Mouse (Mus musculus) kidney, postnatal 0 days (tissue): ENCODE measurements at regions not wholly inside any gene's neighbourhood (a gene's known extent, or its start where the extent isn't known, plus 50 kb on each side); places are given as distances from the start of the nearest gene placed in this dataset.

Experiments used
- ATAC-seq: fragments of 200-750 bp; cut with Nextera tagmentation; replicated peaks from 2 replicates; pipeline ENCODE4 v1.8.0; 2017; ENCODE audit warnings: low read depth, moderate number of reproducible peaks, moderate TSS enrichment, moderate library complexity; ENCODE audit not compliant: low FRiP score
- DNase-seq: peaks from one replicate; pipeline ENCODE4 v3.0.0-alpha.2; 2016; ENCODE audit warnings: low spot score
- H3K27ac ChIP-seq: fragments of 300-500 bp; sonication (generic); 2 replicates; pipeline ENCODE4 v1.5.1; 2014; ENCODE audit warnings: mild to moderate bottlenecking
- H3K27me3 ChIP-seq: fragments of 300-500 bp; sonication (generic); 2 replicates; pipeline ENCODE4 v1.6.1; 2014; ENCODE audit warnings: low read length, mixed read lengths; ENCODE audit not compliant: insufficient read depth
- H3K36me3 ChIP-seq: fragments of 300-500 bp; sonication (generic); 2 replicates; pipeline ENCODE4 v1.6.1; 2014; ENCODE audit warnings: low read length, mixed read lengths; ENCODE audit not compliant: insufficient read depth
- H3K4me1 ChIP-seq: fragments of 300-500 bp; sonication (generic); replicated peaks from 2 replicates; pipeline ENCODE4 v1.6.1; 2014; ENCODE audit warnings: antibody characterized with exemption, low read length, mixed read lengths; ENCODE audit not compliant: insufficient read depth
- H3K4me2 ChIP-seq: fragments of 300-500 bp; sonication (generic); 2 replicates; pipeline ENCODE4 v1.6.1; 2014; ENCODE audit warnings: mild to moderate bottlenecking, low read length, moderate library complexity, mixed read lengths
- H3K4me3 ChIP-seq: fragments of 300-500 bp; sonication (generic); replicated peaks from 2 replicates; pipeline ENCODE4 v1.5.1; 2014; ENCODE audit warnings: low read depth, low read length
- H3K9ac ChIP-seq: fragments of 300-500 bp; sonication (generic); 2 replicates; pipeline ENCODE4 v1.6.1; 2014; ENCODE audit warnings: low read depth, low read length
- H3K9me3 ChIP-seq: fragments of 300-500 bp; sonication (generic); replicated peaks from 2 replicates; pipeline ENCODE4 v1.6.1; 2016; ENCODE audit warnings: low read length, inconsistent platforms, mixed read lengths
- CTCF ChIP-seq: IDR thresholded peaks from 2 replicates; pipeline ENCODE4 v1.5.1; 2016; ENCODE audit warnings: antibody characterized with exemption, low read depth, mild to moderate bottlenecking, moderate library complexity
- WGBS: fragments of 180-500 bp; shearing (Covaris S2); extraction: QIAGEN DNeasy Blood & Tissue Kit; methylation state at CpG from one replicate; pipeline ENCODE4 v1.1.7; 2014; 5-methylcytosine and 5-hydroxymethylcytosine counted together

DNA sequence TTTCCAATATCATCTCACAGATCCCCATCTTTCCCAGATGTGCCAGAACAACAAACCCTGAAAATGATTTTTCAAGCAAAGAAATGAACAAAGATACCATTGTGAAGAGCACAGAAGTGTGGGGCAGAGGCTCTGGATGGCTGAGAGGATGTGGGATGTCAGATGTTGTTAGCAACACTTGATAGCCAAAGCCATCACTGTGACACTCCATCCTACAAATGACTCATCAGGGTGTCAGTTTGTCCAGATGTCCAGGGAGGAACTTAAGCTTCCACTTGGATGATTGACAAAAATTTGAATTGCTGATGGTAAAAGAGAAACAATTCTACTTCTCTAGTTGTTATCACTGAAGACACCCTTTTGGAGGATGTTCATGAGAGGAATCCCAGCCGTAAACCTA is 155.8 kb upstream of the Rad23b start:
- 95% methylated on average over 1 of the region's 1 CpGs for WGBS
- Histone ChIP-seq H3K9me3 (no peaks in the 10 kb centered on the region), H3K9ac (no peak overlapping the region), H3K36me3 (no peaks in the 10 kb centered on the region), H3K4me2 (no peak overlapping the region), H3K27me3 (no peaks in the 10 kb centered on the region), H3K4me3 (no peak overlapping the region), H3K4me1 (no peaks in the 10 kb centered on the region), H3K27ac (no peak overlapping the region)
- DNase-seq, result no peak
- TF ChIP-seq CTCF, result no peak
- ATAC-seq, result no peak

DNA sequence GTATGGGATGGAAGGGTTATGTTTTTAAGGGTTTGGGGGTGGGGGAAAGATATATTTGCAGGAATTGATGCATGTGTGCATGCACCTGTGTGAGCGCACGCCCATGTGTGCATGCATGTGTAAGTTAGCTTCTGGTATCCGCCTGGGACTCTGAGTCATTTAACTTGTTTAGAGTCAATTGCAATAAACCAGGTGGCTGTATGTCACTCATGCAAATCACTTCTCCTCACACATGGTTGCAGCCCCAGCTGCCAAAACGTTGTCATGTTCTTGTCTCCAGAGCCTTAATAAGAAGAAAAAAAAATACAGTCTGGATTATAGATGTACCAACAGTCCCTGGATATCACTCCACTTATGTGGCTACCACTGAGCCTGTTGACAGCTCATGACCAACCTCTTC is 155.3 kb upstream of the Rad23b start:
- Histone ChIP-seq H3K4me3 (no peak overlapping the region), H3K36me3 (no peaks in the 10 kb centered on the region), H3K4me1 (no peaks in the 10 kb centered on the region), H3K27ac (no peak overlapping the region), H3K9ac (no peak overlapping the region), H3K9me3 (no peaks in the 10 kb centered on the region), H3K4me2 (no peak overlapping the region), H3K27me3 (no peaks in the 10 kb centered on the region)
- ATAC-seq (no peak), DNase-seq (no peak)
- WGBS, result 80% methylated on average over 4 of the region's 4 CpGs
- no peak for TF ChIP-seq CTCF

DNA sequence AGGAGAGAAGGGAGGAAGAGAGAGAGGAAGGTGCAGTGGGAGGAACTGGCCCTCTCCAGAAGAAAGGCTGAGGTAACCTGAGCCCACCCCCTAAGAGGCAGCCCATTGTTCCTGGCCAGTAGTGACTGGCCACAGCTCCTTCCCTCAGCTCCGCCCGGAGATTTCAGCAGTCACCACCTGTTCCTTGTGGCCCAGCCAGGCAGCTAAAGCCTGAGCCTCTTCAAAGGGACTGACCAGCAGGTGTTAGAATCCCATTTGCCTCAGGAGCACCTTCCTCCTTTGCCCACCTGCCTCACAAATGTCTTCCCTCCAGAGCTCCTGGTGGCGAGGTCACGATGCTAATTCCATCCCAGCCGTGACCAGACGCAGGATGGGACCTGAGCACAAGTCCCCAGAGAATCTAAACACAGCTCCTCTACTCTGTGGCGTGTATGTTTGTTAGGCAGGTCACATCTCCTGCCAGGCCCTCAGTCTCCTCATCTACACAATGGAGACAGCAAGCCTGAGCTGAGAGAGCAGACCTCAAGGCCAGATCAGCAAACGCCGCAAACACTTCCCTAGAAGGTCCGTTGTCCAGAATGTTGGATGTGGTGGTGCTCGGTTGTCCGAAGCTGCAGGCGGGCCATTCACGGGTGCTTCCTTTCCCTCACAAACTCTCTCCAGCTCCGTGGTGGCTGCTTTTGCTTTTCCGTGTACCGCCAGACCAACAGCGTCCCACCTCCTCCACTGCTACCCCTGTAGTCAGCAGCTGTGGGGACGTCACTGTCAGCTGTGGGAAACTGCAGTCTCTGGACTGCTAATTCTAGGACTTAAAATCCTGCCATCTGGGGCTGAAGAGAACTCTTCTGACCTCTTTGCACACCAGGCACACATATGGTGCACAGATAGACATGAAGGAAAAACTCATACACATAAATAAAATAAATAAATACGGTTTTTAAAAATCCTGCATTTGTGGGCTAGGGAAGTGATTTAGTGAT is 145.8 kb upstream of the Rad23b start:
- Histone ChIP-seq H3K4me3 (no peak overlapping the region), H3K9ac (no peak overlapping the region), H3K27me3 (no peaks in the 10 kb centered on the region), H3K4me1 (no peaks in the 10 kb centered on the region), H3K9me3 (no peaks in the 10 kb centered on the region), H3K36me3 (no peaks in the 10 kb centered on the region), H3K27ac (no peak overlapping the region), H3K4me2 (no peak overlapping the region)
- WGBS, result 56% methylated on average over 20 of the region's 20 CpGs
- TF ChIP-seq CTCF, result no peak
- DNase-seq, result no peak
- ATAC-seq, result no peak

- DNase-seq (no peak), ATAC-seq (no peak)
- Histone ChIP-seq H3K27ac (no peak overlapping the region), H3K9me3 (no peaks in the 10 kb centered on the region), H3K4me3 (no peak overlapping the region), H3K4me1 (no peaks in the 10 kb centered on the region), H3K36me3 (no peaks in the 10 kb centered on the region), H3K9ac (no peak overlapping the region), H3K4me2 (no peak overlapping the region), H3K27me3 (no peaks in the 10 kb centered on the region)
- no peak for TF ChIP-seq CTCF
- WGBS, result 80% methylated on average over 3 of the region's 3 CpGs
Observed at GRCm38 (mm10) chr4:55206226-55206625, 143.6 kb upstream of the Rad23b start.

DNA sequence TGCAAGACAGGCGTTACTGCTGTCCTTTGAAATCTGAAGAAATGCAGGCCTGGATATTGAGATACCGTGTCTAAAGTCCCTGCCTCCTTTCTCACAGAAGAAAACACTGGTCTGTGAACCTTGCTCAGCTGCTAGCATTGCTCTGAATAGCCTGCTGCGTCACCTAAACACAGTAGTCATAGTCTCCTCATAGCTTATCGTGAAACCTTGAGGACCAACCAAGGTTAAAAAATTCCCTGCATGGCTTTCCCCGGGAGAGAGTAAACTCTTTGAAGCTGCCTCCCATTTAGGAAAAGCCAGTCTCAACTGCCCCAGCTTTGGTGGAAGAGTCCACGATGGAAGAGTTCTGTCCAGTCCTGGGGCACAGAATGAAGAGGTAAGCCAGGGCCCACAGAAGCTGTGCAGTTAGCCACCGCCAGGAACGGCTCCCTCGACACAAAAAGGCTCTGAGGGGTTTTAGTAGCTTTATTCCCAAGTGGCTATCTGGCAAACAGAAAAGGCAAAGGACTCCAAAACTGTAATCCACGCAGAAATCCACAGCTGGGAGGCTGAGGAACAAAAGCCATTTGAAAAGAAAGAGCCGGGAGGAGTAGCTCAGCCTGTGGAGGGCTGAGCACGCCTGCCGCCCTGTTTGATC is 142.0 kb upstream of the Rad23b start:
- no peaks in the 10 kb centered on the region for H3K9me3 ChIP-seq
- H3K27me3 ChIP-seq, result no peaks in the 10 kb centered on the region
- 47% methylated on average over 13 of the region's 13 CpGs for WGBS
- TF ChIP-seq CTCF, result no peak
- no peak overlapping the region for H3K9ac ChIP-seq
- H3K4me3 ChIP-seq, result no peak overlapping the region
- DNase-seq, result no peak
- no peak for ATAC-seq
- H3K27ac ChIP-seq, result no peak overlapping the region
- H3K4me2 ChIP-seq, result no peak overlapping the region; the same call in 1 of the 2 replicates
- no peaks in the 10 kb centered on the region for H3K4me1 ChIP-seq
- no peaks in the 10 kb centered on the region for H3K36me3 ChIP-seq

- ATAC-seq (0 out of 2 replicates have a peak, but pooled peaks have one; percentile 33), DNase-seq (peak; percentile 27)
- Histone ChIP-seq H3K36me3 (no peaks in the 10 kb centered on the region), H3K27me3 (no peaks in the 10 kb centered on the region), H3K27ac (no peak overlapping the region), H3K4me1 (no peaks in the 10 kb centered on the region), H3K4me3 (no peak overlapping the region), H3K9ac (no peak overlapping the region), H3K4me2 (peak overlapping the region; percentile 30; the same call in 1 of the 2 replicates), H3K9me3 (no peaks in the 10 kb centered on the region)
- TF ChIP-seq CTCF, result no peak
- WGBS, result 13% methylated on average over 21 of the region's 21 CpGs
Observed at GRCm38 (mm10) chr4:55208386-55209345, 141.2 kb upstream of the Rad23b start.
